ENCODE assay signal across 11 mouse cellular contexts in genomic region chr8:122047206-122047870, GRCm38 (mm10).
A peak's percentile ranks its signal among the peaks of the same experiment; 100 is the strongest.
DNase-seq lines count a peak whose midpoint lies in the region; ATAC-seq and TF ChIP-seq lines count a peak whose summit lies in the region.
"Had no signal": no experiment of that assay in that cellular context is flagged by ENCODE, and none has a peak within 500 bp of the region (broad histone marks: within the 10 kb centered on the region; RNA-seq: fewer than 3 reads in every experiment).

No protein-coding gene starts in this region.

- 67% methylated on average over 15 of the region's 15 CpGs for WGBS in heart, embryonic 12.5 days
- 53% methylated on average over 15 of the region's 15 CpGs for WGBS in lung, adult 2 months

- H3K36me3 ChIP-seq in heart, embryonic 12.5 days: no peaks in the 10 kb centered on the region
- H3K36me3 ChIP-seq: hindbrain, embryonic 10.5 days; kidney, embryonic 15.5 days had no signal

- DNase-seq in heart, adult 11 months: peak; percentile 92
- DNase-seq in lung, adult 2 months: no peak
- no peak for DNase-seq in lung, postnatal 25 days (ENCODE audit: low spot score)
- peak; percentile 33 for DNase-seq in heart, postnatal 25 days (ENCODE audit: low spot score)
- no peak for DNase-seq in layer of hippocampus, postnatal 36 days
- DNase-seq: right cerebral cortex, adult 18-20 months had no signal

- H3K4me3 ChIP-seq in heart, embryonic 12.5 days: no peak overlapping the region
- no peak overlapping the region for H3K4me3 ChIP-seq in lung, adult 2 months (replicated peaks; ENCODE audit: extremely low read depth, low read depth, low read length)
- H3K4me3 ChIP-seq in cortical plate, adult 2 months (ENCODE audit: insufficient read depth, low read length): no peak overlapping the region
- H3K4me3 ChIP-seq: hindbrain, embryonic 10.5 days; kidney, embryonic 15.5 days had no signal

- no peak for TF ChIP-seq POLR2A in lung, adult 2 months (IDR thresholded peaks at IDR 0.05; ENCODE audit: borderline replicate concordance, extremely low read depth, low read depth, low read length)
- no peak for TF ChIP-seq POLR2A in cortical plate, adult 2 months (IDR thresholded peaks at IDR 0.05; ENCODE audit: extremely low read depth, insufficient read depth, low read length)

- no peak for ATAC-seq in heart, embryonic 12.5 days (ENCODE audit: insufficient number of reproducible peaks, low FRiP score)
- ATAC-seq: forebrain, embryonic 16.5 days had no signal

- H3K27ac ChIP-seq in heart, embryonic 12.5 days (ENCODE audit: poor library complexity, severe bottlenecking): no peak overlapping the region
- H3K27ac ChIP-seq in cortical plate, adult 2 months (ENCODE audit: insufficient read depth, low read length): no peak overlapping the region
- H3K27ac ChIP-seq: hindbrain, embryonic 10.5 days; kidney, embryonic 15.5 days had no signal

- H3K27me3 ChIP-seq in heart, embryonic 12.5 days (replicated peaks): peaks cover 31% of the 10 kb centered on the region; the same call in 1 of the 2 replicates

- intact Hi-C loops in heart, postnatal 25 days (cut with DNase I): no loop called here

- peaks cover 40% of the 10 kb centered on the region for H3K4me1 ChIP-seq in heart, embryonic 12.5 days (replicated peaks)
- H3K4me1 ChIP-seq in lung, adult 2 months (ENCODE audit: control insufficient read depth, insufficient read depth, low read length): no peaks in the 10 kb centered on the region
- no peaks in the 10 kb centered on the region for H3K4me1 ChIP-seq in cortical plate, adult 2 months (ENCODE audit: control insufficient read depth, insufficient read depth, low read length)

- peak; percentile 33 for TF ChIP-seq CTCF in lung, adult 2 months (IDR thresholded peaks at IDR 0.05; ENCODE audit: insufficient read depth, low read length)
- TF ChIP-seq CTCF in cortical plate, adult 2 months (IDR thresholded peaks at IDR 0.05; ENCODE audit: extremely low read depth, insufficient read depth, low read length): peak; percentile 14; the same call in 1 of the 2 replicates

- H3K9me3 ChIP-seq in heart, embryonic 12.5 days (replicated peaks): no peaks in the 10 kb centered on the region
- H3K9me3 ChIP-seq: hindbrain, embryonic 10.5 days; kidney, embryonic 15.5 days had no signal

- no peak overlapping the region for H3K9ac ChIP-seq in heart, embryonic 12.5 days
- H3K9ac ChIP-seq: kidney, embryonic 15.5 days had no signal

- H3K4me2 ChIP-seq in heart, embryonic 12.5 days: no peak overlapping the region
- H3K4me2 ChIP-seq: kidney, embryonic 15.5 days had no signal

Comparison
In these comparisons a context has a peak if more than half of its experiments do, and no peak if none do; other contexts are left out.
1. DNase-seq: peak in heart, adult 11 months (single experiment) and heart, postnatal 25 days (single experiment); none in lung, adult 2 months (single experiment), lung, postnatal 25 days (single experiment) and layer of hippocampus, postnatal 36 days (0 of 2).